Mouse (Mus musculus): ENCODE results near the gene Speg. TPM values are rescaled to one million over a fixed set of nuclear protein-coding genes. Genes with fewer than 3 reads are reported as not detected.
A peak's percentile ranks its signal among the peaks of the same experiment; 100 is the strongest.

Gene Speg
- total RNA-seq, 2 experiments from 2014 or later, result 131 to 143 TPM

- DNase-seq, result no peak
- intact Hi-C loops (cut with DNase I), result no loop called here
Observed at GRCm38 (mm10) chr1:75388898-75389515, 13.9 kb downstream of the Speg start.

GRCm38 (mm10) chr1:75393139-75393538, 18.0 kb downstream of the Speg start:
- DNase-seq, result peak; percentile 60
- intact Hi-C loops (cut with DNase I), result no loop called here

- intact Hi-C loops (cut with DNase I), result no loop called here
- no peak for DNase-seq
Observed at GRCm38 (mm10) chr1:75393846-75394245, 18.7 kb downstream of the Speg start.

- DNase-seq, result peak; percentile 72
- intact Hi-C loops (cut with DNase I), result no loop called here
Observed at GRCm38 (mm10) chr1:75398761-75399402, 23.8 kb downstream of the Speg start.

GRCm38 (mm10) chr1:75399755-75400492, 24.8 kb downstream of the Speg start:
- intact Hi-C loops (cut with DNase I), result no loop called here
- DNase-seq, result peak; percentile 83

GRCm38 (mm10) chr1:75400493-75401115, 25.5 kb downstream of the Speg start:
- no peak for DNase-seq
- intact Hi-C loops (cut with DNase I), result no loop called here

GRCm38 (mm10) chr1:75405547-75405946, 30.4 kb downstream of the Speg start:
- intact Hi-C loops (cut with DNase I), result no loop called here

GRCm38 (mm10) chr1:75406173-75406572, 31.1 kb downstream of the Speg start:
- DNase-seq, result no peak
- intact Hi-C loops (cut with DNase I), result no loop called here

More at GRCm38 (mm10) chr1:75405547-75405946, 30.4 kb downstream of the Speg start:
- no peak for DNase-seq

- no peak for DNase-seq
- intact Hi-C loops (cut with DNase I), result no loop called here
Observed at GRCm38 (mm10) chr1:75407056-75407455, 32.0 kb downstream of the Speg start.

- intact Hi-C loops (cut with DNase I), result no loop called here
- no peak for DNase-seq
Observed at GRCm38 (mm10) chr1:75408210-75408609, 33.1 kb downstream of the Speg start.

GRCm38 (mm10) chr1:75409950-75410349, 34.9 kb downstream of the Speg start:
- intact Hi-C loops (cut with DNase I), result no loop called here
- DNase-seq, result no peak

- no peak for DNase-seq
- intact Hi-C loops (cut with DNase I), result no loop called here
Observed at GRCm38 (mm10) chr1:75412196-75412595, 37.1 kb downstream of the Speg start.

- DNase-seq, result no peak
Observed at GRCm38 (mm10) chr1:75413749-75414148, 38.7 kb downstream of the Speg start.

GRCm38 (mm10) chr1:75421794-75422193, 46.7 kb downstream of the Speg start:
- DNase-seq, result no peak
- intact Hi-C loops (cut with DNase I), result no loop called here

More at GRCm38 (mm10) chr1:75413749-75414148, 38.7 kb downstream of the Speg start:
- intact Hi-C loops (cut with DNase I), result no loop called here

GRCm38 (mm10) chr1:75422216-75422822, 47.2 kb downstream of the Speg start:
- DNase-seq, result no peak
- intact Hi-C loops (cut with DNase I), result no loop called here

- no peak for DNase-seq
- intact Hi-C loops (cut with DNase I), result no loop called here
Observed at GRCm38 (mm10) chr1:75422823-75423471, 47.9 kb downstream of the Speg start.

GRCm38 (mm10) chr1:75423780-75424390, 48.8 kb downstream of the Speg start:
- intact Hi-C loops (cut with DNase I), result no loop called here
- no peak for DNase-seq

- intact Hi-C loops (cut with DNase I), result no loop called here
- DNase-seq, result no peak
Observed at GRCm38 (mm10) chr1:75425796-75426471, 50.8 kb downstream of the Speg start.
